Mouse (Mus musculus) midbrain, embryonic 12.5 days (tissue): ENCODE measurements around the gene Hip1r. TPM values are rescaled to one million over a fixed set of nuclear protein-coding genes. Genes with fewer than 3 reads are reported as not detected.

Experiments used
- ATAC-seq: fragments of 200-750 bp; cut with Nextera tagmentation; 2 replicates; pipeline ENCODE4 v1.8.0; 2017; ENCODE audit warnings: low read depth, moderate TSS enrichment, moderate library complexity; ENCODE audit not compliant: low FRiP score
- H3K27ac ChIP-seq: fragments of 300-500 bp; sonication (generic); replicated peaks from 2 replicates; pipeline ENCODE4 v1.5.1; 2016; ENCODE audit warnings: mild to moderate bottlenecking
- H3K27me3 ChIP-seq: fragments of 300-500 bp; sonication (generic); 2 replicates; pipeline ENCODE4 v1.6.1; 2016; ENCODE audit warnings: mild to moderate bottlenecking
- H3K36me3 ChIP-seq: fragments of 300-500 bp; sonication (generic); 2 replicates; pipeline ENCODE4 v1.6.1; 2016
- H3K4me1 ChIP-seq: fragments of 300-500 bp; sonication (generic); 2 replicates; pipeline ENCODE4 v1.6.1; 2016
- H3K4me2 ChIP-seq: fragments of 300-500 bp; sonication (generic); replicated peaks from 2 replicates; pipeline ENCODE4 v1.6.1; 2016; ENCODE audit warnings: mild to moderate bottlenecking, moderate library complexity
- H3K4me3 ChIP-seq: fragments of 300-500 bp; sonication (generic); 2 replicates; pipeline ENCODE4 v1.5.1; 2016; ENCODE audit warnings: mild to moderate bottlenecking
- H3K9ac ChIP-seq: fragments of 300-500 bp; sonication (generic); replicated peaks from 2 replicates; pipeline ENCODE4 v1.6.1; 2016; ENCODE audit warnings: mild to moderate bottlenecking, moderate library complexity
- H3K9me3 ChIP-seq: fragments of 300-500 bp; sonication (generic); 2 replicates; pipeline ENCODE4 v1.6.1; 2016; ENCODE audit warnings: mild to moderate bottlenecking
- WGBS: fragments of 180-500 bp; shearing (Covaris S2); methylation state at CpG from one replicate; pipeline ENCODE4 v1.1.7; 2016; 5-methylcytosine and 5-hydroxymethylcytosine counted together
- polyA plus RNA-seq: library from polyadenylated mRNA; unstranded; fragments of >200 nt; fragmentation: Nextera tagmentation; extraction: Ambion mirVana; gene quantifications from 2 replicates; pipeline ENCODE4 v1.2.1, GENCODE M21; 2016

Gene Hip1r
- polyA plus RNA-seq, 1 experiment from 2014 or later: 13.9 TPM

- Histone ChIP-seq H3K27me3 (peaks cover 41% of the 10 kb centered on the region), H3K4me3 (no peak overlapping the region), H3K9ac (no peak overlapping the region), H3K4me1 (peaks cover 9% of the 10 kb centered on the region), H3K9me3 (no peaks in the 10 kb centered on the region), H3K36me3 (no peaks in the 10 kb centered on the region), H3K4me2 (no peak overlapping the region), H3K27ac (no peak overlapping the region)
- no peak for ATAC-seq
- 82% methylated on average over 6 of the region's 6 CpGs for WGBS
These were observed 2.3 kb downstream of the Hip1r start for GRCm38 (mm10) chr5:123975668-123976180.

- ATAC-seq: no peak
- Histone ChIP-seq H3K9me3 (no peaks in the 10 kb centered on the region), H3K36me3 (no peaks in the 10 kb centered on the region), H3K4me3 (no peak overlapping the region), H3K27ac (no peak overlapping the region), H3K9ac (no peak overlapping the region), H3K4me2 (no peak overlapping the region), H3K4me1 (peaks cover 9% of the 10 kb centered on the region), H3K27me3 (peaks cover 33% of the 10 kb centered on the region)
- WGBS: 43% methylated on average over 3 of the region's 3 CpGs
These were observed 3.8 kb downstream of the Hip1r start for GRCm38 (mm10) chr5:123977231-123977630.

GRCm38 (mm10) chr5:123978131-123978530 lies 4.7 kb downstream of the Hip1r start:
- H3K36me3 ChIP-seq: no peaks in the 10 kb centered on the region
- H3K4me2 ChIP-seq: no peak overlapping the region
- H3K9ac ChIP-seq: no peak overlapping the region
- no peak overlapping the region for H3K27ac ChIP-seq
- ATAC-seq: no peak
- no peaks in the 10 kb centered on the region for H3K9me3 ChIP-seq
- H3K4me3 ChIP-seq: no peak overlapping the region
- 85% methylated on average over 5 of the region's 5 CpGs for WGBS
- H3K4me1 ChIP-seq: peaks cover 9% of the 10 kb centered on the region
- peaks cover 27% of the 10 kb centered on the region for H3K27me3 ChIP-seq

DNA sequence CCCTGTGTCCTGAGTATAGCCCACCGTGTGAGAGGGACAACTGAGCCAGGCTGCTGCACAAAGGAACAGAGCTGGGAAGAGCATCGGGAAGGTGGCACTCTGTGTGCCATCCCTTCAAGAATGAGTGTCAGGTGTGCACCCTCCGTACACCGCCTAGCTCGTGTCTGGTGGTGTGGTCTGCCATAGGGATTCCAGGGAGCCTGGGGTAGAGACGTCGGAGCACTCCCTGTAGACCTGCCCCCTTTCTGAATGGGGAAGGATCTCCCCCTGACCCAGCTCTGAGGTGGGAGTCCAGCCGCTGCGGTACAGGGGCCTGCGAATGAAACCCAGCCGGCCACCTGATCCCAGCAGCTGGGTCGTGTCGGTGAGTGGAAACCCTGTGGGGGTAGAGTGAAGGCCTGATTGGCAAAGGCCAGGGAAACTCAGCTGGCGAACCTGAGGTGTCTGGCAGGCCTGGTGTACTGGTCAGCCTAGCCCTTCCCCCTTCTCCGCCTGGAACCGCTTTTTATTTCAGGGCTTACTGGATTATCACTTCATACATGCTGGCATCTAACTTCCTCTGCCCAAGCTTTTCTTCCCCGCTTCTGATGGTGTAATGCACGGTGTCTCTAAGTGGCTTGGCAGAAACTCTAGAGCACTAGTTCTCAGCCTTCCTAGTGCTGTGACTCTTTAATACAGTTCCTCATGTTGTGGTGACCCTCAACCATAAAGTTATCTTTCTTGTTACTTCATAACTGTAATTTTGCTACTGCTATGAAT lies 6.0 kb downstream of the Hip1r start:
- no peak overlapping the region for H3K4me3 ChIP-seq
- no peak overlapping the region for H3K9ac ChIP-seq
- no peaks in the 10 kb centered on the region for H3K9me3 ChIP-seq
- H3K36me3 ChIP-seq: no peaks in the 10 kb centered on the region
- WGBS: 73% methylated on average over 18 of the region's 18 CpGs
- peaks cover 22% of the 10 kb centered on the region for H3K27me3 ChIP-seq
- H3K27ac ChIP-seq: no peak overlapping the region
- peaks cover 4% of the 10 kb centered on the region for H3K4me1 ChIP-seq
- no peak overlapping the region for H3K4me2 ChIP-seq
- ATAC-seq: no peak

GRCm38 (mm10) chr5:123979980-123980369 lies 6.5 kb downstream of the Hip1r start:
- H3K9ac ChIP-seq: no peak overlapping the region
- no peak for ATAC-seq
- no peak overlapping the region for H3K4me2 ChIP-seq

GRCm38 (mm10) chr5:123980521-123981249 lies 7.3 kb downstream of the Hip1r start:
- Histone ChIP-seq H3K27ac (no peak overlapping the region), H3K9ac (no peak overlapping the region), H3K36me3 (no peaks in the 10 kb centered on the region), H3K27me3 (peaks cover 9% of the 10 kb centered on the region), H3K4me1 (no peaks in the 10 kb centered on the region; the same call in 1 of the 2 replicates), H3K4me3 (no peak overlapping the region), H3K4me2 (no peak overlapping the region), H3K9me3 (no peaks in the 10 kb centered on the region)
- no peak for ATAC-seq
- 81% methylated on average over 9 of the region's 9 CpGs for WGBS

More at GRCm38 (mm10) chr5:123979980-123980369, 6.5 kb downstream of the Hip1r start:
- no peak overlapping the region for H3K4me3 ChIP-seq
- no peaks in the 10 kb centered on the region for H3K9me3 ChIP-seq
- H3K27me3 ChIP-seq: peaks cover 16% of the 10 kb centered on the region
- no peaks in the 10 kb centered on the region for H3K36me3 ChIP-seq
- 59% methylated on average over 4 of the region's 4 CpGs for WGBS
- no peaks in the 10 kb centered on the region; the same call in 1 of the 2 replicates for H3K4me1 ChIP-seq
- H3K27ac ChIP-seq: no peak overlapping the region

GRCm38 (mm10) chr5:123981250-123981554 lies 7.8 kb downstream of the Hip1r start:
- H3K27me3 ChIP-seq: peaks cover 4% of the 10 kb centered on the region

GRCm38 (mm10) chr5:123982838-123983237 lies 9.4 kb downstream of the Hip1r start:
- 78% methylated on average over 11 of the region's 11 CpGs for WGBS
- H3K4me1 ChIP-seq: no peaks in the 10 kb centered on the region
- no peak for ATAC-seq
- H3K4me2 ChIP-seq: no peak overlapping the region
- H3K27me3 ChIP-seq: 0 out of 2 replicates have a peak, but pooled peaks cover 3% of the 10 kb centered on the region
- no peak overlapping the region for H3K27ac ChIP-seq
- no peak overlapping the region for H3K4me3 ChIP-seq
- H3K36me3 ChIP-seq: no peaks in the 10 kb centered on the region
- no peak overlapping the region for H3K9ac ChIP-seq
- no peaks in the 10 kb centered on the region for H3K9me3 ChIP-seq

More at GRCm38 (mm10) chr5:123981250-123981554, 7.8 kb downstream of the Hip1r start:
- ATAC-seq: no peak
- H3K4me3 ChIP-seq: no peak overlapping the region
- H3K9ac ChIP-seq: no peak overlapping the region
- no peak overlapping the region for H3K4me2 ChIP-seq
- no peaks in the 10 kb centered on the region for H3K36me3 ChIP-seq
- 84% methylated on average over 6 of the region's 6 CpGs for WGBS
- H3K9me3 ChIP-seq: no peaks in the 10 kb centered on the region
- no peaks in the 10 kb centered on the region; the same call in 1 of the 2 replicates for H3K4me1 ChIP-seq
- H3K27ac ChIP-seq: no peak overlapping the region

GRCm38 (mm10) chr5:123985434-123985833 lies 12.0 kb downstream of the Hip1r start:
- Histone ChIP-seq H3K9me3 (no peaks in the 10 kb centered on the region), H3K36me3 (no peaks in the 10 kb centered on the region), H3K4me3 (no peak overlapping the region), H3K27me3 (0 out of 2 replicates have a peak, but pooled peaks cover 10% of the 10 kb centered on the region), H3K4me2 (no peak overlapping the region), H3K27ac (no peak overlapping the region), H3K4me1 (peaks cover 6% of the 10 kb centered on the region; the same call in 1 of the 2 replicates), H3K9ac (no peak overlapping the region)
- 81% methylated on average over 9 of the region's 9 CpGs for WGBS
- ATAC-seq: no peak

GRCm38 (mm10) chr5:123986925-123987324 lies 13.5 kb downstream of the Hip1r start:
- Histone ChIP-seq H3K4me1 (peaks cover 6% of the 10 kb centered on the region; the same call in 1 of the 2 replicates), H3K27ac (no peak overlapping the region), H3K9ac (no peak overlapping the region), H3K9me3 (no peaks in the 10 kb centered on the region), H3K4me2 (no peak overlapping the region), H3K27me3 (peaks cover 22% of the 10 kb centered on the region; the same call in 1 of the 2 replicates), H3K36me3 (no peaks in the 10 kb centered on the region), H3K4me3 (no peak overlapping the region)
- ATAC-seq: no peak
- WGBS: 86% methylated on average over 2 of the region's 2 CpGs

GRCm38 (mm10) chr5:123987511-123987910 lies 14.1 kb downstream of the Hip1r start:
- Histone ChIP-seq H3K36me3 (no peaks in the 10 kb centered on the region), H3K9me3 (no peaks in the 10 kb centered on the region), H3K27ac (no peak overlapping the region), H3K9ac (no peak overlapping the region), H3K4me3 (no peak overlapping the region), H3K27me3 (peaks cover 27% of the 10 kb centered on the region; the same call in 1 of the 2 replicates), H3K4me1 (peaks cover 6% of the 10 kb centered on the region; the same call in 1 of the 2 replicates), H3K4me2 (no peak overlapping the region)
- no peak for ATAC-seq
- WGBS: 81% methylated on average over 4 of the region's 4 CpGs
